Mouse (Mus musculus) right cerebral cortex, postnatal 10 days (tissue): ENCODE data around the gene Cux2.

ENCODE experiments used
- DNase-seq, 2 experiments: peaks; one replicate each; pipeline ENCODE4 v3.0.0; 2021; ENCODE audit warnings: low spot score in 2 of 2

Gene Cux2

GRCm38 (mm10) chr5:121837441-121838340 is 212.2 kb downstream of the Cux2 start, which contains the start of gene Sh2b3:
Gene Sh2b3, minus strand, starts transcription at chr5:121837646.
- no peak for DNase-seq

GRCm38 (mm10) chr5:121836692-121837415 is 213.0 kb downstream of the Cux2 start:
- DNase-seq = peak; percentile 87 to 88

GRCm38 (mm10) chr5:121835949-121836691 is 213.8 kb downstream of the Cux2 start:
- peak; percentile 76 to 77 for DNase-seq

- DNase-seq = no peak
Measured at GRCm38 (mm10) chr5:121834991-121835747, 214.7 kb downstream of the Cux2 start.

GRCm38 (mm10) chr5:121834241-121834606 is 215.7 kb downstream of the Cux2 start:
- no peak for DNase-seq

GRCm38 (mm10) chr5:121833572-121834240 is 216.2 kb downstream of the Cux2 start:
- no peak for DNase-seq

GRCm38 (mm10) chr5:121833159-121833558 is 216.7 kb downstream of the Cux2 start:
- no peak for DNase-seq

GRCm38 (mm10) chr5:121832376-121833155 is 217.3 kb downstream of the Cux2 start:
- DNase-seq = no peak

- no peak for DNase-seq
Measured at GRCm38 (mm10) chr5:121831002-121831601, 218.8 kb downstream of the Cux2 start.

GRCm38 (mm10) chr5:121828491-121829432 is 221.1 kb downstream of the Cux2 start:
- DNase-seq = no peak

- no peak for DNase-seq
Measured at GRCm38 (mm10) chr5:121827876-121828275, 222.0 kb downstream of the Cux2 start.

GRCm38 (mm10) chr5:121825606-121826005 is 224.3 kb downstream of the Cux2 start:
- no peak for DNase-seq

GRCm38 (mm10) chr5:121824121-121824520 is 225.8 kb downstream of the Cux2 start:
- no peak for DNase-seq

GRCm38 (mm10) chr5:121823668-121824067 is 226.2 kb downstream of the Cux2 start:
- no peak for DNase-seq

GRCm38 (mm10) chr5:121822786-121823505 is 227.0 kb downstream of the Cux2 start:
- DNase-seq = no peak

- no peak for DNase-seq
Measured at GRCm38 (mm10) chr5:121821552-121821951, 228.3 kb downstream of the Cux2 start.

GRCm38 (mm10) chr5:121821116-121821515 is 228.8 kb downstream of the Cux2 start:
- no peak for DNase-seq

- no peak for DNase-seq
Measured at GRCm38 (mm10) chr5:121820657-121821056, 229.2 kb downstream of the Cux2 start.
